Mouse (Mus musculus): Measurements from ENCODE around the gene Lsamp. TPM values are rescaled to one million over a fixed set of nuclear protein-coding genes. Genes with fewer than 3 reads are reported as not detected.
A peak's percentile ranks its signal among the peaks of the same experiment; 100 is the strongest.

The Lsamp gene
- polyA plus RNA-seq, 1 experiment from 2014 or later, result 0.04 TPM

DNA sequence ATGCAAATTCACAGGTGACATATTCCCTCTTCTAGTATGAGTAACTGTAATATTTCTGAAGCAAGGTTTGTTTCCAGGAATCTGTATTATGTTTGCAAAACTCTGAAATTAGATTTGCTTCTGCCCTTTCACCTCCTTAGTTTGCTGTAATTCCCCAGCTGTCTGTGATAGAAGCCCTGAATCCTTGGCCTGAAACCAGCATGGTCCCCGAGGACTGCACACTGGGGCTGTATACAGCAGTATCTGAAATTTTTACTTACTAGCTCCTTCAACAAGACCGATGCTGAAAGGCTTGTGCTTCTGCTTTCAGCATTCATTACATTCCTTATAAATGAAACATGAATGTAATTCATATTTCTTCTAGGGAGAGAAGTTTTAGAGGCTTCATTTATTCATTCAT, 91.4 kb downstream of the Lsamp start:
- Histone ChIP-seq H3K9me3 (ENCODE audit: low read length) (no peaks in the 10 kb centered on the region), H3K4me2 (ENCODE audit: low read depth, low read length) (no peak overlapping the region), H3K36me3 (replicated peaks; ENCODE audit: insufficient read depth, low read length) (no peaks in the 10 kb centered on the region), H3K27me3 (ENCODE audit: insufficient read depth, low read length) (no peaks in the 10 kb centered on the region), H3K4me1 (ENCODE audit: insufficient read depth) (no peaks in the 10 kb centered on the region), H3K4me3 (ENCODE audit: low read depth, low read length) (no peak overlapping the region), H3K27ac (ENCODE audit: low read depth) (no peak overlapping the region), H3K9ac (replicated peaks) (no peak overlapping the region)
- no peak for ATAC-seq
- TF ChIP-seq EP300 (IDR thresholded peaks at IDR 0.05; ENCODE audit: low read depth) (no peak), CTCF (IDR thresholded peaks at IDR 0.05; ENCODE audit: low read depth) (no peak)
- no peak for DNase-seq
- WGBS (ENCODE audit: insufficient replicate concordance), result 59% methylated on average over 2 of the region's 2 CpGs

DNA sequence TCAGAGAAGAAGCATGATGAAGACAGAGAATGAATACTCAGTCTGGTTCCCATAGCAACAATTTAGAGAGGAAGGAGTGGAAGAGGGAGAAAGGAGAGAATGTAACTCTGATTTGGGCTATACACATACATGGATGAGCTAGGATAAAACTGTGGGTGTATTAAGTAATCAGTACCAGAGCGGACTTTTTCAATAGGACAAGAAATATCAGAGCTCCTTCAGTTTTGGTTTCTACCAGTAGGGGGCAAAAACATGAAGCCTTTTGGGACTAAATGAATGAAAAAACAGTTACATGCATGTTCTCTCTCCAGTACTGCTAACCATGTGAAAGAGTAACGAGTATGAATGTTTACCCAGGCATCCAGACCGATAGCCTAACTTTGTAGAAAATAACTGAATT, 96.1 kb downstream of the Lsamp start:
- ATAC-seq, result no peak
- no peak overlapping the region for H3K4me2 ChIP-seq (ENCODE audit: low read depth, low read length)

DNA sequence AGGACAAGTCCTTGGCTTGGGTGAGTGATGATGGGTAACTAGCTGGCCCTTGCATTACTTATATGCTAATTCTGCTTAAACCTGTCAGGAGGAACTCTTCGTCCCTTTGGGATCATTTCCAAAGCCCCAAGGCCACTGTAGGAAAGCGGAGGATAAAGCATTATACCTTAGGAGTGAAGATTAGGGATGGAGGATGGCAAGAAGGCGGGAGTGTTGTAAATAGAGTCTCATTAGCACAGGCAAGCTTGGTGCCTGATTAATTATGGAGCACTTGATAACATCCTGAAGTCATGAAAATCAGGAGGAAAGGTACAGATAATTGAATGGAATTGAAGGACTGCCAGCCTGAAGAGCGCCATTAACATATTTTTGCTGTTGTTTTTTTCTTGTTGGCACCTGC, 120.2 kb downstream of the Lsamp start:
- Histone ChIP-seq H3K9me3 (ENCODE audit: low read length) (no peaks in the 10 kb centered on the region), H3K4me3 (ENCODE audit: low read depth, low read length) (no peak overlapping the region), H3K4me2 (ENCODE audit: low read depth, low read length) (no peak overlapping the region), H3K27ac (ENCODE audit: low read depth) (no peak overlapping the region), H3K4me1 (ENCODE audit: insufficient read depth) (no peaks in the 10 kb centered on the region), H3K36me3 (replicated peaks; ENCODE audit: insufficient read depth, low read length) (no peaks in the 10 kb centered on the region), H3K9ac (replicated peaks) (no peak overlapping the region), H3K27me3 (ENCODE audit: insufficient read depth, low read length) (no peaks in the 10 kb centered on the region)
- DNase-seq (no peak), ATAC-seq (no peak)
- 54% methylated on average over 4 of the region's 4 CpGs for WGBS (ENCODE audit: insufficient replicate concordance)
- TF ChIP-seq EP300 (IDR thresholded peaks at IDR 0.05; ENCODE audit: low read depth) (no peak), CTCF (IDR thresholded peaks at IDR 0.05; ENCODE audit: low read depth) (no peak)

More for the DNA sequence above, 96.1 kb downstream of the Lsamp start:
- Histone ChIP-seq H3K27me3 (ENCODE audit: insufficient read depth, low read length) (no peaks in the 10 kb centered on the region), H3K9me3 (ENCODE audit: low read length) (no peaks in the 10 kb centered on the region), H3K36me3 (replicated peaks; ENCODE audit: insufficient read depth, low read length) (no peaks in the 10 kb centered on the region), H3K27ac (ENCODE audit: low read depth) (no peak overlapping the region), H3K4me3 (ENCODE audit: low read depth, low read length) (no peak overlapping the region), H3K9ac (replicated peaks) (no peak overlapping the region), H3K4me1 (ENCODE audit: insufficient read depth) (no peaks in the 10 kb centered on the region)
- TF ChIP-seq EP300 (IDR thresholded peaks at IDR 0.05; ENCODE audit: low read depth), result no peak
- TF ChIP-seq CTCF (IDR thresholded peaks at IDR 0.05; ENCODE audit: low read depth), result 0 out of 2 replicates have a peak, but pooled peaks have one; percentile 5
- no peak for DNase-seq
- WGBS (ENCODE audit: insufficient replicate concordance), result 62% methylated on average over 3 of the region's 3 CpGs

DNA sequence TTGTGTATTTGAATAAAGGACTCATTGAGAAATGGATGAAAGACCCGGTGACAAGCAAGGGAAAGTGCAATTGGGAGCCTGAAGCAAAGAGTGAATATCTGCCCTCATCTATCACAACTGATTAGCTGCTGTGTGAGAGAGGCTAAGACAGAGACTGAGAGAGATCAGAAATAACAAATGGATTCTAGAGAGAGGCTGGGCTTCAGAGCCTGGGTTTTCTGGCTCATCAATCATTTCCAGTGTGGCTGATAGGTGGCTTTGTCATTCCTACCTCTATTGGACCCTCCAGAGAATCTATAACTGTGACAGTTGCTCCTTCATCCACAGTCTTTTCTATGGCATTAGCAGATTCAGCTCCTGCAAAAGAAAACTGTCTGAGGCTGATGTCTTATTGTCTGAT, 198.8 kb downstream of the Lsamp start:
- no peak overlapping the region for H3K4me3 ChIP-seq (ENCODE audit: low read depth, low read length)
- ATAC-seq, result no peak
- no peak for DNase-seq
- H3K27ac ChIP-seq (ENCODE audit: low read depth), result no peak overlapping the region
- WGBS (ENCODE audit: insufficient replicate concordance), result 71% methylated on average over 1 of the region's 1 CpGs
- H3K9me3 ChIP-seq (ENCODE audit: low read length), result no peaks in the 10 kb centered on the region
- no peak overlapping the region for H3K4me2 ChIP-seq (ENCODE audit: low read depth, low read length)
- H3K9ac ChIP-seq (replicated peaks), result no peak overlapping the region
- no peaks in the 10 kb centered on the region for H3K36me3 ChIP-seq (replicated peaks; ENCODE audit: insufficient read depth, low read length)
- no peaks in the 10 kb centered on the region for H3K27me3 ChIP-seq (ENCODE audit: insufficient read depth, low read length)
- no peaks in the 10 kb centered on the region for H3K4me1 ChIP-seq (ENCODE audit: insufficient read depth)
- TF ChIP-seq EP300 (IDR thresholded peaks at IDR 0.05; ENCODE audit: low read depth) (no peak), CTCF (IDR thresholded peaks at IDR 0.05; ENCODE audit: low read depth) (no peak)

DNA sequence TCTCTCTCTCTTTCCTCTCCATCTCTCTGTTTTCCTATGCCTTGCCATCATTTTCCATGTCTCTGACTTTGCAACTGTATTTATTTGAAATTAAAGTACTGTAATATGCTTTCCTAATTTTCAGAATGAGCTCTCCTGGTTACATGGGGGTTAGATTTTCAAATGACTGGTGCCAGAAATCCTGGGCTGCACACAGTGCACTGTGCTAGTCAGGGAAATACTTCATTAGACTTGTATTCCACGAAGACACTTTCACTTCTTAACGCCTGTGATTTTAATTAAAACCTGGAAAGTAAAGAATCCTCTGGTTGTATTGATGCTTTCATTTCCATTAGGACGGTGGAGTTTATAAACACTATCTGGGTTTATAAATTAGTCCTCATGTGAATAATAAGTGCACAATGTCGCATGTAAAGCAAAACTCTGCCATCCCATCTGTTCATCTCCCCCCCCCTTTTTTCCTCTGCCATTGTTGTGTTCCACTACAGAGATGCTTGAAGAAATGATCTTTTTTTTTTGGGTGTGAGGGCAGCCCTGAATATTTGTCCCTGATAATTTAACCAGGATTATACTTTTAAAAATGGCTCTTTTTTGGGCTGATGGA, 203.9 kb downstream of the Lsamp start:
- no peak for ATAC-seq
- H3K4me2 ChIP-seq (ENCODE audit: low read depth, low read length), result no peak overlapping the region
- H3K4me3 ChIP-seq (ENCODE audit: low read depth, low read length), result no peak overlapping the region
- DNase-seq, result no peak
- 70% methylated on average over 4 of the region's 4 CpGs for WGBS (ENCODE audit: insufficient replicate concordance)
- H3K27ac ChIP-seq (ENCODE audit: low read depth), result no peak overlapping the region
- no peaks in the 10 kb centered on the region for H3K4me1 ChIP-seq (ENCODE audit: insufficient read depth)
- no peaks in the 10 kb centered on the region for H3K27me3 ChIP-seq (ENCODE audit: insufficient read depth, low read length)
- H3K9ac ChIP-seq (replicated peaks), result no peak overlapping the region
- H3K9me3 ChIP-seq (ENCODE audit: low read length), result no peaks in the 10 kb centered on the region
- TF ChIP-seq EP300 (IDR thresholded peaks at IDR 0.05; ENCODE audit: low read depth), result no peak
- TF ChIP-seq CTCF (IDR thresholded peaks at IDR 0.05; ENCODE audit: low read depth), result no peak
- no peaks in the 10 kb centered on the region for H3K36me3 ChIP-seq (replicated peaks; ENCODE audit: insufficient read depth, low read length)

DNA sequence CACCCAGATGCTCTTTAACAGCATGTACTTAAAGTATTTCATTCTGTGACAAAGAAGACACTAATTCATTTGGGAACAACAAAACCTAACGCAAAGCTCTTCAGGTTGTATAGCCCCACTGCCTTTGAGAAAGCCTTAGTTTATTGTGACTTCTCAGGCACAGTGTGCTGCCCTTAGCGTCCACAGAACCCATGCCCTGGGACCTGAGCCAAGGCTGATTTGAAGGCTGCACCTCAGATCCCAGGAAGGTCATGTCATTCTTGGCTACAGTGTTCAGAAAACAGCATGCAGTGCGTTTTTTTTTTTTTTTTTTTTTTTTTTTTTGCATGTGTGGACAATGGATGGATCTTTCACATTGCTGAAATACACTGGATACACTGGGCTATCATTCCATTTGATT, 210.2 kb downstream of the Lsamp start:
- no peak overlapping the region for H3K4me2 ChIP-seq (ENCODE audit: low read depth, low read length)
- ATAC-seq (no peak), DNase-seq (no peak)
- no peaks in the 10 kb centered on the region for H3K36me3 ChIP-seq (replicated peaks; ENCODE audit: insufficient read depth, low read length)
- no peaks in the 10 kb centered on the region for H3K4me1 ChIP-seq (ENCODE audit: insufficient read depth)
- WGBS (ENCODE audit: insufficient replicate concordance), result 51% methylated on average over 3 of the region's 3 CpGs
- H3K27me3 ChIP-seq (ENCODE audit: insufficient read depth, low read length), result no peaks in the 10 kb centered on the region
- no peak overlapping the region for H3K9ac ChIP-seq (replicated peaks)
- no peak for TF ChIP-seq EP300 (IDR thresholded peaks at IDR 0.05; ENCODE audit: low read depth)
- no peak overlapping the region for H3K27ac ChIP-seq (ENCODE audit: low read depth)
- no peaks in the 10 kb centered on the region for H3K9me3 ChIP-seq (ENCODE audit: low read length)
- no peak overlapping the region for H3K4me3 ChIP-seq (ENCODE audit: low read depth, low read length)

DNA sequence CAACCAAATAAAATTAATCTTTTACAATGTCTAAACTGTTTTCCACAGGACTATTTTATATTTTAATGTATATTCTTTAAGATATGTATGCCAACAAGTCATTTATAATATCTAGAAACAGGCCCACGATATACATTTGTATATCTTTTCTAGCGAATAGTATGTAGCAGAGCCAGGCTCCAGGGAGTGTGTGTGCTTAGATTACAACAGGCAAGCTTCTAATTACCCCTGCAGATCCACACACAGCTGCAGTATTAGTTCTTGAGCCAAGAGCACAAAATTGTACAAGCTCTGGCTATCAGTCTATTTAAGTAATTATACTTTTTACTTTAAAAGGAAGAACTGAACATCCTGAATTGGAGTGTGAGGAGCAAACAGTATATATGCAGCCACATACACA, 210.7 kb downstream of the Lsamp start:
- TF ChIP-seq EP300 (IDR thresholded peaks at IDR 0.05; ENCODE audit: low read depth), result no peak
- no peak for TF ChIP-seq CTCF (IDR thresholded peaks at IDR 0.05; ENCODE audit: low read depth)
- no peaks in the 10 kb centered on the region for H3K9me3 ChIP-seq (ENCODE audit: low read length)
- no peak for DNase-seq
- no peak overlapping the region for H3K27ac ChIP-seq (ENCODE audit: low read depth)
- no peaks in the 10 kb centered on the region for H3K4me1 ChIP-seq (ENCODE audit: insufficient read depth)
- H3K4me2 ChIP-seq (ENCODE audit: low read depth, low read length), result no peak overlapping the region
- ATAC-seq, result no peak
- no peaks in the 10 kb centered on the region for H3K36me3 ChIP-seq (replicated peaks; ENCODE audit: insufficient read depth, low read length)
- H3K27me3 ChIP-seq (ENCODE audit: insufficient read depth, low read length), result no peaks in the 10 kb centered on the region
- H3K9ac ChIP-seq (replicated peaks), result no peak overlapping the region
- 69% methylated on average over 2 of the region's 2 CpGs for WGBS (ENCODE audit: insufficient replicate concordance)
- H3K4me3 ChIP-seq (ENCODE audit: low read depth, low read length), result no peak overlapping the region
